Mouse (Mus musculus) activated CD4-positive, CD25-positive, alpha-beta regulatory T cell, adult 4 months (primary cell): ENCODE results near the gene Emc6. TPM values are rescaled to one million over a fixed set of nuclear protein-coding genes. Genes with fewer than 3 reads are reported as not detected.

Source experiments
- ATAC-seq: one replicate; pipeline ENCODE4 v1.8.0; 2017
- polyA plus RNA-seq, 2 experiments: library from polyadenylated mRNA; unstranded; fragments of 100-300 nt; shearing (Covaris generic); gene quantifications; one replicate each; pipeline ENCODE4 v1.2.1; 2017

Gene Emc6
- polyA plus RNA-seq, 2 experiments from 2014 or later = 50.2 to 65.2 TPM

DNA sequence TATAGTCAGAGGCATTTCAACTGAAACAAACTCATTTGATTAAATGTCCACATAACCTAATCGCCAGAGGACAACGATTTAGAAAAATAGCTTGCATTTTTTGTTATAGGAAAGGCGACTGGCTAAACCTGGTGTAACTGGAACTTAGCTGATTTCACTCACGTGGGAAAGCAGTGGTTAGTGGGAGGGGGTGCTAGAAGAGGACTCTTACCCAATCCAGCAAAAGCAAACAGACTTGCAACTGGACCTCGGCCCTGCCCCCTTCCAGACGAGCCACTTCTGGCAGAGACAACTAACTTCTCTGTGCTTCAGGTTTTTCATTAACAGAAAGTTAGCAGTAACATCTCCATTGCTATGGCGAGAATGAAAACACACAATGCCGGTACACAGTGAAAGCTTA, 1.2 kb downstream of the Emc6 start:
- no peak for ATAC-seq

DNA sequence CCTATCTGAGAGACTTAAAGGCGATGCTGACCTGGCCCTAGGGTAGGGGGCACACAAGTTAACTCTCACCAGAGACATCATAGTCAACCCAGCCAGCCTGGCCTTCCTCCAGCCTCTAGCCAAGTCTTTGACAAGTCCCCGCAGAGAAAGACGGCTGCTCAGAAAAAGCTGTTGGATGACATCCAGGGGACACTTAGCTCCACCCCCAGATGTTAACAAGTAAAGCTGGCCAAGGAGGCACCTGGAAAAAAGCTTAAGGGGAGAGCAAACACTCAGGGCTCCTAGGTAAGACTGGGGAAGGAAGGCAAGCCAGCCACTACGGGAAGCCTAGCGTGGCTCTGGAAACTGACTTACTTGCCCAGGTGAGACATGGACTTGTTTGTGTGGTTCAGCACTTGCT, 4.7 kb downstream of the Emc6 start:
- no peak for ATAC-seq

DNA sequence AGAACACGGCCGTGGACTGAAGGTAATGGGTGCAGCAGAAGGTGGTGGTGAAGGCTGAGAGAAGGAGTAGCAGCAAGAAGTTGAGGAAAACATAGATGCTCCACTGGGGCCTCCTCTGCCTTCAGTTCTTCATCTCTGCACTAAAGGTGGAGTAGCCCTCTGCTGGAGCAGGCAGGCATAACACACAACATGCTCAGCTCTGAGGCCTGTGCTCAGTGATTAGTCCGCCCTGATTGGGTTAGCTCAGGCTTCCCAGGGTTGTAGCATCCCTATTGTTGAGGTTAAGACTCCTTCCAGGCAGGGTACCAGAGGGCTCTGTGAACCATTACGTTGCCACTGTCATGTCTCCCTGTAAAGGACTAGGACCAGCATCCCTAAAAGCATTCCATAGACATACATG, 7.6 kb downstream of the Emc6 start:
- peak; percentile 68 for ATAC-seq

DNA sequence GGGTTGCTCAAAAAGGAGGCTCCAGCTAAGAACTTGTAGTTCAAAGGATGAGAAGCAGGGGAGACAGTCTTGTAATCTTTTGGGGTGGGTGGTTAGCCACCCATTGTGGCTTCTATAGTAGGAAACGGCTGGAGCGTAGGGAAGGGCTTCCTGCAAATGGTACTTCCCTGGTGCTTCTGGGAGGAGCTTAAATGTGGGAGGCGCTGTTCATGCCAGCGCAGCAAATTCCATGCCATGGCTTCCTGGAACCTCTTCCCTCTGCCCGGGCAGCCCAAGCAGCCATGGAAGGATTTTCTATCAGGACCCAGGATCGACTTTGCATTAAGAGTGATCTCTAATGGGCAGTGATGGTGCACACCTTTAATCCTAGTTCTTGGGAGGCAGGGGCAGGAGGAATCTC, 8.3 kb downstream of the Emc6 start:
- ATAC-seq = no peak

DNA sequence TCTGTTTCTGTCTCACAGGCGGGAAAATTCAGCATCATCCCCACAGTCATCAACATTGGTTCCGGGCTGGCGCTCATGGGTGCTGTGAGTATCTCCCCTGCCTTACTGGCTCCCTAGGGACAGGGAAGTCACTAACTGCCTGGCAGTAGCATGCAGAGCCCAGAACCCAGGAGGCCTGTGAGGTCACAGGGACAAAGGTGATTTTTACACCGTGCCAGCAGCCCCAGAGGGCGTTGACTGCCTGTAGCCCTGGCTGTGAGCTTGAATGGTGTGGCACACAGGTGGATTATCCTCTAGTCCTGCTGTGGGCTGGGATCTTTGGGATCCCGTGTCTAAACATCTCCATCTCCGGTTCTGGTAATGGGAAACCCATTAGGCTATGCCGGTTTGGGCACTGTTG, 8.8 kb downstream of the Emc6 start:
- ATAC-seq = no peak

DNA sequence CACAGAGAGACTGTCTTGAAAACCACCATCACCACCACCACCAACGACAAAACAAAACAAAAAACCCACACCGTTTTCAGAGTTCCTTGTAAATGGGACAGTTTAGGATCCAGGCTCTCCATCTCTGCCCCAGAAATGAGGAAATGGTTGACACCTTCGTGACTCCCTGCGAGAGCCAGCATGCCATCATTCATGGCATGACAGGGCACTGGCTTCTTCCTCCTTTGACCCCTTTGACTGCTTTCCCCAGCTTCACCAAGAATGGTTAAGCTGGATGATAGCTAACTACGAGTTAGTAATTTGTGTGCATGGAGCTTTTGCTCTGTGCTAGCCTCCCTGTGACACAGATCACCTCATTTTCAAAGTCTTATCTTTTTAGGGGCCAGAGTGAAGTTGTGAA, 14.6 kb downstream of the Emc6 start:
- no peak for ATAC-seq

DNA sequence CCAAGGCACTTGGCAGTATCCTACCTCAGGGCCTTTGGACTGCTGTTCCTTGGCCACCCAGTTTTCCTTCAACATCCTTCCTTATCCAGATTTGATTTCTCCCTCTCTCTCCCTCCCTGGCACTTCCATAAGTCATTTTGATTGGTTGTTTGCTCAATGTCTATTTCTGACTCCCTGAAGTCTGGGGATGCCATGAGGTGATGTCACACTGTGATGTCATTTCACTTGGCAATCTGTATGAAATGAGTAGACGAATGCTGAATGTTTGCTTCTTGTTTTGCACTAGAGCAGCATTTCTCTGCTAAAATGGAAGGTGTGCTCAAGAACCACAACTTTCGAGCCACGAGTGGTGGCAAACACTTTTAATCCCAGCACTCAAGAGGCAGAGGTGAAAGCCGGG, 15.2 kb downstream of the Emc6 start:
- ATAC-seq = no peak

DNA sequence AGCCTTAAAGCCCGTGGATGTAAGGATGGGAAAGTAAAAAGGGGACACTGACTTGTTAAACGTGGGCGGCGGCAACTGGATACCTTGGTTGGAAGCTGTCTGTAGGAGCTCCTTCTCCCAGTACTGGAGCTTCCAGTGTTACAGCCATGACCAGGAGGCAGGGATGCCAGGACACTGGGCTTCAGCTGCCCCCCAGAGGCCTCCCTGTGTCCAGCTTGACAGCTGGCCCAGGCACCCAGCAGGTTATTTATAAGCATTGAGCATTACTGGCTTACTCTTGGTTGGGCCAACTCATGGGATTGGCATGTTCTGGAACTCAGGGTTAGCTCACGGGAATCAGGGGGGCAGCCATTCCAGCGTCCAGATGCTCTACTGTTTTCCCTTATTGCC, 16.0 kb downstream of the Emc6 start:
- ATAC-seq = no peak

DNA sequence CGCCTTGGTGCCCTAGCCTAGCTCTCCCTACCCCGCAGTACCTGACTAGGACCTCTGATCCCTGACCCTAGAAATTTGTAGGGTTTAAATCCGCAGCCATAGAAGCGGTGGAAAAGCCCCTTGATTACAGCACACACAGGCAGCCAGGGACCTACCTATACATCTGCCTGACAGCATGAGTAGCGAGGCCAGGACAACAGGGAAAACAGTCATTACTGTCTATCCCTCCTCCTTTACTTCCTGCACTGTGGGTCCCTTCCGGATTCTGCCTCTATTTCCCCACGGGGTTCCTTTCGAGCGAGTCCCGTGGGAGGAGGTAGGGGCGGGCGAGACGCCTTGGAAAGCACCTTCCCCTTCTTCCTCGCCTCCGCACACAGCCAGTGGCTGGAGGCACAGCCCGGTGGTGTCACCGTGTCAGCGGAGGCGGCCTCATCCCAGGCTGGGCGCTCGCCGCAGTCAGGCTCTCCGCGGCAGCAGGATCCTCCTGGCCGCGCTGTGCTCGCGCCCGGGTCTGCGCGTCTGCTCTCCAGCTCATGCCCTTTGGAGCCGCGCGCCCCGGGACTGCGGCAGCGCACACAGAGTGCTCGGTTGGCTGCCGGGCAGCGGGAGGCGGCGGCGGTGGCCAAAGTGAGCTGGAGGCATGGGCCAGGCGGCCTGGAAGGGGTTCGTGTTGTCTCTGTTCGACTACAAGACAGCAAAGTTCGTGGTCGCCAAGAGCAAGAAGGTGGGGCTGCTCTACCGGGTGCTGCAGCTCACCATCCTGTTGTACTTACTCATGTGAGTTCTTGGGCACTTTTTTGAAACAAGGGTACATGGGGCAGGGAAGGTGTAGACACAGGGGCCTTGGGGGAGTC, 16.7 kb downstream of the Emc6 start, which contains the start of gene P2rx5:
TSS of gene P2rx5 (plus strand) at position 465 of the 854 bp plus-strand sequence.
- no peak for ATAC-seq

DNA sequence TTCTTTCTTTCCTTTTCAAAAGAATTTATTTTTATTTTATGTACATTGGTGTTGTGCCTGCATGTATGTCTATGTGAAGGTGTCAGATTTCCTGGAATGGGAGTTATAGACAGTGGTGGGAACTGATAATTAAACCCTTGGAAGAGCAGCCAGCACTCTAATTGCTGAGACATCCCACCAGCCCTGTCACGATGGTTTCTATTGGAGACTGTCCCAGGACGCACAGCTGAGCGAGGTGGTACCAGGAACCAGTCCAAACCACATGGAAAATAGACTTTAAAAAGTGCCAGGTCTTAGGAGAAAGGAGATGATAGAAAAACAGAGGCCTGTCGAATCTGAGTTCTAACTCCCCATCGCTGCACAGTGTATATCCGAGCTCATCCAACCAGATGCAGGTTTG, 21.8 kb downstream of the Emc6 start:
- ATAC-seq = no peak

DNA sequence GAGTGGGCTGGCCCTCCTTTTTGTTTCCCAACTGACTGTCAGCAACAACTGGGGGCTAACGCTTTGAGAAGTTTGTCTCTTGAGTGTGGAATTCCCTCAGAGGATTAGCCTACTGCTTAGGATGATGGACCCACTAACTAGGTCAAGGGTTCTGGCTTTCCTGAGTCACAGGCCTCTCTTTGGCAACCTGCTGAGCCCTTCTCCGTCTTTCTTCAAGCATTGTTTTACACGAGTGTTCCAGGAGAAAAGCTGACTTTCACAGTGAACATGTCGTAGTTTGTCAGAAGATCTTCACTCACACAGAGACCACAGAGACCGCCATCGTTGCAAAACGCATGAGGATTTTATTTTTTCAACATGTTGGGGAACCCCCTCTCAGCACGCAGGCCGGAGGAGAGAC, 28.6 kb downstream of the Emc6 start:
- no peak for ATAC-seq

DNA sequence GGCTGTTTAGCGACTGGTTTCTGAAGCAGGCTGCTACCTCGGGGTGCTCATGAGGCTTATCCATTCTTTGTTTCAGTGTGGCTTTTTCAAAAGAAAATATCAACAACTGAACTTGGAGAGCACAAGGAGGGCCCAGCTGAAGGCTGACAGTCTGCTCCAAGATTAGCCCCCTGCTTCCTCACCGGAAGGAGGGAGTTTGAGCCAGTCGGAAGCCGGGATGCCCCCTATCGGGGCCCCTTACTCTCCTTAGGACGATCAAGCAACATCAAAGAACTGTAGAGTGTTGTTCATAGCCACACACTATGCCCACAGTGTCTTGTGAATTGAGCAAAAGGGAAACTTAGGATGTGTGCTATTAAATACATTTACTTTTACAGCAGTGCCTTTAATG, 29.9 kb downstream of the Emc6 start:
- ATAC-seq = no peak

DNA sequence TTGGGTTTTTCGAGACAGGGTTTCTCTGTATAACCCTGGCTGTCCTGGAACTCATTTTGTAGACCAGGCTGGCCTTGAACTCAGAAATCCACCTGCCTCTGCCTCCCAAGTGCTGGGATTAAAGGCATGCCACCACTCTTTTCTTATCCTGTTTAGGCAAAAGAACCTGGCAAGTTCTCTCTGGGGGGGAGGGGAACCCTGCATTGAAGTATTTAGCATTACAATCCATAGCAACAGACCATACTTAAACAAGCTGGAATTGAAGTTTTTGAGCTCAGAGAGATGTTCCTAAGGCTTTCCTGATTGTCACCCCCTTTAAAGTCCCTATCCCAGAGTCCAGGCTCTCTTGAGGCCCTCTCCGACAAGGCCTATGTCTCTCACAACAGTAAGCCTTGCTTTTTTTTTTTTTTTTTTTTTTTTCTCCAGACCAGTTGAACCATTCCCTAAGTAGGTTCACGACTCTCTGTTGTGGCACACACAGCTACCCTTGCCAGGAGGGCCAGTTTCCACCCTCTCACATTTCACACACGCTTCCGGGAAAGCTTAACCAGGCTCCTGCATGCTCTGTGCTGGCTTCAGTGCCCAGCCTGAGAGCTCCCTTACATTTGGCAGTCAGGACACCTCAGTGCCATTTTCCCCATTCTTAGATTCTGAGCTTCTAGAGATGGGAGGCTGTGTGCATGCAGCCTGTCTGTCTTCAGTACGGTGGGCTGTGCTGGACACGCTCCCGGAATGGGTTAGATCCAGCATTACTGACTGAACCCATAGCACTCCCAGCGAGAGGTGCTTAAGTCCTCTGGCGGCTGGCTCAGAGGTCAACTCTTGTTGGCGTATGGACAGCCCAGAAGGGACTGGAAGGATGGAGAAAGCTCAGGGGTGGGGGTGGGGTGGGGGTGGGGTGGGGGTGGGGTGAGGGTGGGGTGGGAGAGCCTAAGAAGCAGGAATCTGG, 30.5 kb downstream of the Emc6 start:
- ATAC-seq = no peak

DNA sequence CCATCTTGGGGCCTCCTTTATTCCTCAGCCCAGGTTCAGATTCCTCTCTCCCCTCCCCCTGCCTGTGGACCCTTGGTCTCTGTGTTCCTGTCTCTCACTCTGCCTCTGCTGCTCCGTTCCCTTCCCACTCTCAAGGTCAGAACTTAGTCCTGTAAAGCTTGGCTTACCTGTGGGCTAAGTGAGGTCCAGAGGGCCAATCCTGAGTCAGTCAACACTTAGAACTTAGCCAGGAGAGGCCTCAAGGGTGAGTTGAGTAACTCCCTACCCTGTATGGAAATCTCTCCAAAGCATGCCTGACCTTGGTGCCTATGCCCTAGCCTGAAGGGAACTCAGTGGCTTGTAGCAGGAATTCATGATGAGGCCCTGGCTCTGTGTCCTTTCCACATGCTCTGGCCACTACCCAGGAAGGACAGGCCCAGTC, 32.6 kb downstream of the Emc6 start:
- ATAC-seq = no peak

DNA sequence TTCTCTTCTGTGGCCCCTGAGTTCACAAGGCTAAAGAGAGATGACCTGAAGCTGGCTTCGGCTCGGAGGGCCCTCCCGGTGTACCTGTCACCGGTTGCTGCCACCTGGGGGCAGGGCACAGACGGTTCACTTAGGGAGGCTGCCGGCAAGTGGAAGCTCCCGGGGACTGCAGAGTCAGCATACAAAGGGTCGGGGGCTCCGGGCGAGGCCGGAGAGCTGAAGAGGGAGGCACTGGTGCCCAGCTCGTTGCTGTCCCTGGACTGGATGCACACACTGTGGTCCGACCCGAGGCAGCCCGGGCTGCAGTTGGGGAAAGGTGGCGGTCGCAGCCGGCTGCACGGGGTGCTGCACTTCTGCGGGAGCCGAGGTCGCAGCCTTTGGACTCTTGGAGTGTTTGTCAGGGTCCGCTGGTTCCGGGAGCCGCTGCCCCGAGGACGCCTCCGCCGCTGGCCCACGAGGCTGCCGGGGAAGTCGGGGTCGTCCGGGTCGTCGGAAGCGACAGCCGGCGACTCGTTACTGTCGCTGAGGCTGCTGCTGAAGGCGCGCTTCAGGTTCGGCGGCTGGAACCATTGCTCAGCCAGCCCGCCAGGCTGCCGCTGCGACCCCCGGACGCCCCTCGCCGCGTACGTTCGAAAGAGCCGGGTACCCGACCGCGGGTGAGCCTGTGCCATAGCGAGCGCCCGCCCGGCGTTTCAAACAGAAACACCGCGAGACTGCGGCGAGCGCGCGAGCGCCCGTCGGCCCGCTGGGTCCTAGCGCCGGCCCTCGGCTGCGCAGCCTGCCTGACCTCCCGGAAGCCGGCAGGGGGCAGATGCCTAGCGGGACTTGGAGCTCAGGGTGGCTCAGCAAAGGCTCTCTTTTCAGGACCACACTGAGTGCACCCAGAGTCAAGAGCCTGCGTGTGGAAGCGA, 39.0 kb downstream of the Emc6 start, which contains the start of gene Haspin:
TSS of gene Haspin (minus strand) at position 704 of the 911 bp plus-strand sequence.
- ATAC-seq = peak; percentile 89

DNA sequence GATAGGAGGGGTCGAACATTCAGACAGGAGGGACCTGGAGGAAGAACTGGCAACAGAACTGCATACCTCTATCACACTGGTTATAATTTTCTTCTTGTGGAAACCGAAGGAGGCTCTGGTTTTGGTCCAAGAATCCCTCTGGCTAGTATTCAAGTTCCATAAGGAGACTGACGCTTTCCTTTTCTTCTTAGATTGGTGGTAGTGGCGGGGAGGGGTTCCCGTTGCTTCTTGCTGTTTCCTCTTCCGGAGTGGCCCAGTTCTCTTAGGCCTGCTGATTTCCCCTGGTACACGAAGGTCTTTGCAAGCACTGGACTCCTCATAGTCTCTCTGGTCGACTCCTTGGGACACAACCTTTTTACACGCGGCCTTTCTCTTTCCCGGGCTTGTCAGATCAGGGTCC, 39.7 kb downstream of the Emc6 start:
- no peak for ATAC-seq

DNA sequence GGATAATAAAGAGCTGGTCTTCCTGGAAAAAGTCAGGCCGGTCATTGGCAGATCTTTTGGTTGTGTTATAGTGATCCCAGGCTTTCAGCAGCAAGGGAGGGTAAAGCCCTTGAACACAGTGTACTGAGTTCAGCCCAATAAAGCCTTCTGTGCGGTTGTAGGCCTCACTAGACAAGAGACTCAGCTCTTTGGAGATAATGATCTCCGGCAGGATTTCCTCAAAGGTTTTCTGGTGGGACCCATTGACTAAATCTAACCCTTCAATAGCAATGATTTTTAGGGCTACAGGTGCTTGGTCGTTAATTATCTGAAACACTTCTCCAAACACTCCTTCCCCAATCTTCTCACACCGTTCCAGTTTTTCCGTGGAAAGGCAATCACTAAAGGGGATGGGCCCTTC, 40.2 kb downstream of the Emc6 start:
- ATAC-seq = peak; percentile 30

DNA sequence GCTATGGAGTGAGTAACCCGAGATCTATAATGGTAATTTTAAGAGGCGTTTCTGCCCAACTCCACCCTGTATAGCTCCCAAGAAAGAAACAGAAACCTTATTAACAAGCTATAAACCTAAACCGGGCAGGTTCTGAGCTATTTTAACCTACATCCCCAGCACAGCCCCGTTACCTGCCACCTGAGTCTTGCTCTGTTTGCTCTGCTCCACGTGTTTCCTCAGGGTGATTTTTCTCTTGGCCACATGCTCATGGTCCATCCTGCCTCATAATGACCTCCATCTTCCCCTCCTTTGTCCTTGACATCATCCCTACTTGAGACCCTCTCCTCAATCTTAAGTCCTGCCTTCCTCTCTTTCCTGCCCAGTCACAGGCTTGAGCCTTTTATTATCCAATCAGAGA, 42.6 kb downstream of the Emc6 start:
- no peak for ATAC-seq

DNA sequence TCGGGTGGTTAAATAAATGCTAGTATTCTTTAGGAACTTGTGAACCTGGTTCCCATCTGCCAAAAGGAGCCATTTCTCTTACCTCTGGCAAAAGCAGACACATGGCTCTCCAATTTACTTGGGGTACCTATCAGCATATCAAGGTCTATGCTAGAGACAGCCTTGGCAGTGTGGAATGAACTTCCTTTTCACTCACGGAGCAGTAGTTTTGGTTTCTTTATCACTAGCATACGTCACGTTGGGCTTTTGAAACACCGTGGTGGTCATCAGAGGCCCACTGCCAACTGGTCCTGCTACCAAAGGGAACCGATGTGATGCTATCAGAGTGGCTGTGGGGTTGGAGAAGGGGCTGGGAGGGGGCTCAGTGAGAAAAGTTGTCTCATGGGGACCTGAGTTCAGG, 43.8 kb downstream of the Emc6 start:
- ATAC-seq = peak; percentile 31

DNA sequence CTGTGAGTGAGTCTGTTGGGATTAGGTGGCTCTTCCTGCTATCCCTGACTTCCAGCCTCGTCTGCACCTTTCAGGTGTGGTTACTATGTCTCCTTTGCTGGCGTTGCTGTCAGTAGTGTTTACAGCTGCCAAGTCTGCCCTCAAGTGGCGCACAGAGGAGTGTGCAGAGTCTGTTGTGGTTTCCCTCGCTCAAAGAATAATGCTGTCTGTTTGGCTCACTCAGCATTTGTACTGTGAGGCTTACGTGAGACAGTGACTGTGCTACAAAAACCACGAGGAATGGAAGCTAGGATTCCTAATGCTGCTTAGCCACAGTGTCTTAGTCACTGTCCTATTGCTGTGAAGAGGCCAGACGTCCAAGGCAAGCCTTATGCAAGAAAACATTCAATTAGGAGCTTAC, 45.8 kb downstream of the Emc6 start:
- ATAC-seq = peak; percentile 81

DNA sequence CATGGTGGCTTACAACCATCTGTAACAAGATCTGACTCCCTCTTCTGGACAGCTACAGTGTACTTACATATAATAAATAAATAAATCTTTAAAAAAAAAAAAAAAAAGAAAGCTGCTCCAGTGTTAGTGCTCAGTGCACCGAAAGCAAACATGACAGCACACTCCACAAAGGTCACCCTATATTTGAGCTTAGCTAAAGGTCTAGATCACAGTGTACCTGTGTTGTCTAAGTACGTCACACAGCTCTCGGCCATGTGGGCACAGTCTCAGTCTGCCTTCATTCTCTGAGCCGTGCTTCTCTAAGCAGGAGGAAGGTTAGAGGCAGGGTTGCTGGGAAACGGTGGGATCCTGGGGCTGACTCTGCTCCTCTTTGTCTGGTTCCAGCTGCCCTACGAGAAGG, 50.3 kb downstream of the Emc6 start:
- no peak for ATAC-seq
